Mouse (Mus musculus) Patski (cell line): ENCODE measurements at regions not wholly inside any gene's neighbourhood (a gene's known extent, or its start where the extent isn't known, plus 50 kb on each side); places are given as distances from the start of the nearest gene placed in this dataset.

Experiments used
- ATAC-seq: fragments of 100-300 bp; one replicate; pipeline ENCODE4 v1.8.0; 2021
- CTCF ChIA-PET: fragments of 350-600 bp; sonication (Branson Sonifier 250); formaldehyde crosslinking; loops from one replicate; lab custom pipeline; 2022; ENCODE audit warnings: inconsistent platforms; lab: Charles Lee
- POLR2A ChIA-PET: fragments of 350-600 bp; sonication (Branson Sonifier 250); formaldehyde crosslinking; loops from one replicate; lab custom pipeline; 2022; ENCODE audit warnings: antibody characterized with exemption, inconsistent platforms; lab: Charles Lee
- DNase-seq: peaks from one replicate; pipeline ENCODE4 v3.0.0-alpha.2; 2011; ENCODE audit warnings: low read depth, low spot score
- H3K27me3 ChIP-seq: fragments of 371-371 bp; one replicate; pipeline ENCODE4 v1.5.1; 2021
- CTCF ChIP-seq: fragments of 100-300 bp; IDR thresholded peaks from one replicate; pipeline ENCODE4 v1.5.1; 2021
- in situ Hi-C: fragments of 300-500 bp; cut with MboI; formaldehyde crosslinking; loops from 3 replicates; pipeline ENCODE4 v1.11.1; 2018; ENCODE audit warnings: low pct_unique_long_range_greater_than_20kb, mixed read lengths

DNA sequence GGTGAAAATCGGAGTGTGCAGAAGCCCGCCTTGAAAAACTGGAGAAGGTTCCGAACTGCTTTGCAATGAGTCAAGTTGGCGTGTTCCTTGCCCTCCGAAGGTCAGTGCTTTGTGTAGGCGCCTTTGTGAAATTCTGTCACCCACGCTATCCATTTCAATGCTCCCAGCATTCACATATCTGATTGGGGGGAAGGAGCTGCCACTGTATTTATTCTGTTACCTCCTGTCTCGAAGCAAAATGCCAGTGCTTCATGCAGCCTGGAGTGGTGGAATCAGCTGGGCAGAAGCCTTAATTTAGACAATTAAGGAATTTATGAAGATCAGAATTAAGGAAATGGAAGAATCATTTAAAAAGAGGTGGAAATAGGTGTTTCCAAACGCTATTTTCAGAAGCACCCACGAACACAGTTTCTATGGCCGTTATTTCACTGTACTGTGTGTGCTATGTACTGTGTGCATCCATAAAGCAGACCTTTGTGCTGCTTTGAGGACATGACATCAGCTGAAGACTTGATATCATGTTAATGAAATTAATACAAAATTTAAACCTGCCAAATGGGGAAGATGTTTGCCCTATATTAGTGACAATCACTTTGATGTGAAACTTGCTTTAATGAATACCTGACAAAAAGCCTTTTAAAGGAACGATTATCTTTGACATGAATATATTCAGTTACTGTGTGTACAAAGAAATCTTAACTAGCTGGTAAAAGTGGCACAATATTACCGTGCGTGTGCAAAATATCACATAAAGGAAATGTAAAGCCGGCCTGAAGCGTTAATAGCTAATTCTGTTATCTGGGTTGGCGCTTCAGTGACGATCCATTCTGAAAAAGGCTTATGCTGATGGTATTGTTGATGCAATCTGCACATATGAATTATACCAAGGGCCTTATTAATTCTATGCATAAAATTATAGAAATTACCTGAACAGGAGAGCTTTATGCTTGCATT lies 72.9 kb upstream of the Gls start:
- ATAC-seq: no peak
- CTCF ChIA-PET: interaction anchor here (0.6 to 1.7 kb wide), 10 partner anchors 9 to 325 kb away, joined by 3 to 5 read pairs (median 4); no protein-coding TSS in a partner anchor
- TF ChIP-seq CTCF: no peak

DNA sequence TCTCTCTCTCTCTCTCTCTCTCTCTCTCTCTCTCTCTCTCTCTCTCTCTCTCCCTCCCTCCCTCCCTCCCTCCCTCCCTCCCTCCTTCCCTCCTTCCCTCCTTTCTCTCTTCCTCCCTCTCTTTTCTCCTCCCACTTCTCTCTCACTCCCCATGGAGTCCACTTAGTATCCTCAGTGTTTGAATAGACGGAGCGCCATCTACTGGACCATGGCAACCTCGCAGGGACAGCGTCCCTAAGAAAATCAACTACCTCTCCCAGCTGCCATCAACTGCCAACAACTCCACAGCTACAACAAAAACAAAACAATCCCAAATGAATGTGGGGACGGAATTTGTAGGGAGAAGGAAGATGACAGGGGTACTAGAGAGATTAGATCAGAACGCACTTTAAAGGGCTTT lies 69.5 kb upstream of the Gls start:
- H3K27me3 ChIP-seq: no peaks in the 10 kb centered on the region
- ChIA-PET POLR2A (no interaction called here), CTCF (interaction anchor here (1.0 to 3.3 kb wide), 2 partner anchors 134 to 156 kb away, joined by 4 to 13 read pairs; no protein-coding TSS in a partner anchor)
- ATAC-seq (peak; percentile 91), DNase-seq (no peak)
- in situ Hi-C loops: loop anchor here (10.0 kb wide), 1 partner anchor 322 kb away; no protein-coding TSS in a partner anchor
- TF ChIP-seq CTCF: peak; percentile 85

More for the DNA sequence above, 72.9 kb upstream of the Gls start:
- no peaks in the 10 kb centered on the region for H3K27me3 ChIP-seq
- no peak for DNase-seq
- POLR2A ChIA-PET: interaction anchor here (0.7 to 0.9 kb wide), 2 partner anchors 73 to 138 kb away, joined by 3 read pairs; partner anchors contain the start of gene Gls
- in situ Hi-C loops: loop anchor here (10.0 kb wide), 1 partner anchor 319 kb away; no protein-coding TSS in a partner anchor

DNA sequence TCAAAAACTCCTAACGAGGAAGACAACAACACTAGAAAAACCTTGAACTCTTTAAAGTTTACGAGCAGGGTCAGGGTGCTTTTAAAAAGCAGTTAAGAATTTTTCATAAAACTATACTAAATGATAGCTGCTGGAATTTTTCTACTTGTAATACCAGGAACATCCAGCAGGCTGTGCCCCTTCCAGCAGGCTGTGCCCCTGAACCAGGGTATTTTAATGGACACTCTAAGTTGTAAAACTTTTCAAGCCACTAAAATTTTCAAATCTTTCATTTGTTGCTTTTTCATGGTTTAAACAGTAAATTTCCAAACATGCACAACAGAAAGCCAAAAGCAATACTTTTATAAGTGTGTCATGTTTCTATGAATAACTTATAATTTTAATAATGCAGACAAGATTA lies 68.2 kb upstream of the Gls start:
- peak; percentile 82 for TF ChIP-seq CTCF
- POLR2A ChIA-PET: interaction anchor here (0.7 to 1.2 kb wide), 2 partner anchors 11 to 138 kb away, joined by 3 read pairs; no protein-coding TSS in a partner anchor
- in situ Hi-C loops: loop anchor here (10.0 kb wide), 1 partner anchor 324 kb away; no protein-coding TSS in a partner anchor
- ATAC-seq: no peak
- no peak for DNase-seq
- no peaks in the 10 kb centered on the region for H3K27me3 ChIP-seq
- CTCF ChIA-PET: interaction anchor here (1.5 to 3.3 kb wide), 2 partner anchors 151 to 154 kb away, joined by 4 to 13 read pairs; no protein-coding TSS in a partner anchor

DNA sequence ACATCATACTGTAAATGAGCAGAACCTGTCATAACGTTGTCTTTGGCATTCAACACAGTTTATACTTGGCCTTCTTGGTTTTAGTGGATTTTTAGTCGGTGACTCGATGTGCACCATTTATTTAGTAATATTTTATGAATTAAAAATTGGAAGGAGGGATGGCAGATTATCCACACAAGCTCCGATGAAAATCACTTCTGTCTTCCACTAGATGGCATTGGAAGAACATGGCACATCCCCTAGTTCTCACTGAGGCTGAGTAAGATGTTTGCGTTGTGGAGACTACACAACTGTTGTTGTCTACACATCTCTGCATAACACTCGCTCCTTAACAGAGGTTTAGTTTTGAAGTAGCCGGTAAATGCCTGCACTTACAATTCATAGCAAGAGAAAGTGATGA lies 66.5 kb upstream of the Gls start:
- CTCF ChIA-PET: interaction anchor here (0.6 kb wide), 1 partner anchor 122 kb away, joined by 3 read pairs; no protein-coding TSS in a partner anchor
- no peak for DNase-seq
- H3K27me3 ChIP-seq: no peaks in the 10 kb centered on the region
- TF ChIP-seq CTCF: peak; percentile 47
- in situ Hi-C loops: loop anchor here (5.0 kb wide), 2 partner anchors 152 to 453 kb away; no protein-coding TSS in a partner anchor
- POLR2A ChIA-PET: no interaction called here
- ATAC-seq: no peak

DNA sequence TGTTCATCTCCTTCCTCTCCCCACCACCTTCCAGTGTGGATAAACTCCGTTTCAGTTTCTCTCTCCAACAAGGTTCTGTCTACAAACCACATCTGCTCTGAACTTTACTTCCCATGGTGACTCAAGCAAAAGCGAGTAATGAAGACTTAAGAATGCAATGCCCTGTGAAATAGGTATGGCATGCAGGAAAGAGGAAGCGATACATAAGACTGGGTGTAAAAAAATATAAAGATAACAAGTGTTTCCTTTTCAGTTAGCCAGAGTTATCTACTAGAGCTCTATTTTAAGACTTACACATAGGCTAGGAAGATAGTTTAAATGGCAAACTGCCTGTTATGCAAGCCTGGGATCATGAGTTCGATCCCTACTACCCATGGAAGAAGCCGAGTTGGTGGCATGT lies 65.3 kb upstream of the Gls start:
- DNase-seq (no peak), ATAC-seq (no peak)
- POLR2A ChIA-PET: no interaction called here
- in situ Hi-C loops: loop anchor here (5.0 kb wide), 2 partner anchors 151 to 454 kb away; no protein-coding TSS in a partner anchor
- CTCF ChIA-PET: no interaction called here
- TF ChIP-seq CTCF: no peak
- no peaks in the 10 kb centered on the region for H3K27me3 ChIP-seq

DNA sequence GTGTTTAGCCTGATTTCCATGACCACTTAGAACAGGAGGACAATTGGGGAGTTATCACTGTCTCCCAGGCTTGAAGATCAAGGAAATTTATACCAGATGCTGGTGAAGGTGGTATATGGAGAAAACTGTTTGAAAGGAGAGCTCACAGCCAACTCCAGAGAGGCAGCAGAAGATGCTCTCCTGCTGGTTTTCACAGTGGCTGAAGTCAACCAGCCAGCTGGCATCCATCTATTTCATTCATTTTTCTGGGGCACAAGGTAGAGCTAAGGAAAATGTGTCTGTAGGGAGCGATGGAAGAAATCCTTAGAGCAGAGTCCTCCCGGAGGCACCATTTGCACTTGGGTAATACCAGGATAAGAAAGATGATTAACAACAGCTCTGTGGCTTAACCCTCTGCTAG lies 63.1 kb upstream of the Gls start:
- ChIA-PET POLR2A (interaction anchor here (0.7 kb wide), 1 partner anchor 87 kb away, joined by 3 read pairs; no protein-coding TSS in a partner anchor), CTCF (interaction anchor here (1.3 to 1.5 kb wide), 4 partner anchors 10 to 149 kb away, joined by 3 to 5 read pairs (median 4); no protein-coding TSS in a partner anchor)
- DNase-seq (no peak), ATAC-seq (no peak)
- in situ Hi-C loops: loop anchor here (5.0 kb wide), 2 partner anchors 149 to 456 kb away; no protein-coding TSS in a partner anchor
- H3K27me3 ChIP-seq: no peaks in the 10 kb centered on the region
- no peak for TF ChIP-seq CTCF

DNA sequence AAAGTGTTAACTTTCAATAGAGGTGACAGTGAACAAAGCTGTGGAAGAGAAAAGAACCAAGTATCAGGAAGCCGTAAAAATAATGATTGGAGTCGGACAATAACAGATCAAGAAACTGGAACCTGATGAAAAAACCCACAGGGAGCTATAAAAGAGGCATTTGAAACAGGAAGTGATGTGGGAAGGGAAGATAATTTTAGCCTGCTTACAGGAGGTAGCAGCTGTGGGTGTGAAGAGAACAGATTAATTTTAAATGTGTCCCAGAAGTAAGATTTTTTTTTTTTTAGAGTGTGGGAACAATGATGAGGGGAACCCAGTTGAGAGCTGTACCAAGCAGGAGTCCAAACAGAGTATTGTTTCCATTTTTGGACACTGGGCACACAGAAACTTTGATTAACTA lies 61.5 kb upstream of the Gls start:
- H3K27me3 ChIP-seq: no peaks in the 10 kb centered on the region
- CTCF ChIA-PET: interaction anchor here (0.8 to 2.2 kb wide), 5 partner anchors 10 to 91 kb away, joined by 3 to 5 read pairs (median 3); partner anchors contain the start of gene Gls
- in situ Hi-C loops: no loop called here
- POLR2A ChIA-PET: interaction anchor here (0.7 kb wide), 1 partner anchor 76 kb away, joined by 3 read pairs; no protein-coding TSS in a partner anchor
- no peak for ATAC-seq
- no peak for TF ChIP-seq CTCF
- no peak for DNase-seq

DNA sequence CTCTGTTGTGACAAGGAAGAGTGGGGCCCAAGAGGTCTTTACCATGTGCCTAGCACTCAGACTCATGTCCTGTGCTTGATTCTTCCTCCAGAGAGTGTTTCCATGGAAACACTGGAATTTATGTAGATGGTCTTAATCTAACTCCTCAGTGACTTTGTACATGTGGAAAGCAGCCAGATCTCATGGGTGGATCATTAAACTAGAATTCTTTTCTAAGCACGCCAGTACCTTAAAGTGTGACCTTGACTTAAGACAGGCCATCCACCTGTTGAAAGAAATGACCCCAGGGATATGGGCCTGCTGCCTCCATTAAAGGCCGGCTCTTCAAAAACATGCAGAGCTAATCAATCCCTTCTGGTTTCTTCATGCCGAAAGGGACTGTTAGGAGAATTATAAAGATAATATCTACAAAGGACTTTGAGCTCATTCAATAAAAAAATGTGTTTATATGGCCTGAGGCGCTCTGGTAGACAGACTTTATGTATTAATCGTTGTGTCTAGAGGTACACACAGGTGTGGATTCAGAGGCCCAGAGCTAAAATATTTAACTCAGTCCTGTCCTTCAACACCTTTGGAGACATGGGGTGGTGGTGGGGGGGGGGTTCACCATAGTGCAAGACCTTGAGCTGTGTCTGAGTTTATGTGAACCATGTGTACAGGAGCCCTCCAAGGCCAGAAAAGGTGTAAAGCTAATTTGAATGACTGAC lies 60.5 kb upstream of the Gls start:
- ATAC-seq: peak; percentile 35
- no peak for TF ChIP-seq CTCF

More for the DNA sequence above, 60.5 kb upstream of the Gls start:
- ChIA-PET POLR2A (interaction anchor here (0.6 to 1.1 kb wide), 2 partner anchors 18 to 61 kb away, joined by 3 to 4 read pairs; no protein-coding TSS in a partner anchor), CTCF (interaction anchor here (0.7 to 2.2 kb wide), 4 partner anchors 13 to 61 kb away, joined by 3 to 5 read pairs (median 4); partner anchors contain the start of gene Gls)
- in situ Hi-C loops: no loop called here
- no peaks in the 10 kb centered on the region for H3K27me3 ChIP-seq
- no peak for DNase-seq
